Mouse (Mus musculus): ENCODE results near the gene Tpbpa.
A peak's percentile ranks its signal among the peaks of the same experiment; 100 is the strongest.
"Not testable (repeated sequence)": the region's sequence is repeated elsewhere in the genome, so short reads cannot be mapped to it uniquely, and the experiment has no call there.

Gene Tpbpa

GRCm38 (mm10) chr13:60941884-60942283, at the start of gene Tpbpa:
TSS of gene Tpbpa (minus strand) at chr13:60941984.
- DNase-seq: not testable (repeated sequence)

GRCm38 (mm10) chr13:60986915-60987314, 45.1 kb upstream of the Tpbpa start:
- not testable (repeated sequence) for DNase-seq

GRCm38 (mm10) chr13:60972319-60972718, 30.5 kb upstream of the Tpbpa start:
- DNase-seq: peak in 1 of 2 experiments; percentile 15

GRCm38 (mm10) chr13:60963985-60964384, 22.2 kb upstream of the Tpbpa start:
- DNase-seq: peak in 1 of 2 experiments; percentile 12

GRCm38 (mm10) chr13:60961706-60962105, 19.9 kb upstream of the Tpbpa start:
- no peak for DNase-seq

GRCm38 (mm10) chr13:60936500-60936901, 5.3 kb downstream of the Tpbpa start, which contains the start of the genes Gm49391 and Ctla2a:
TSS of gene Gm49391 (minus strand) at chr13:60936571.
TSS of gene Ctla2a (minus strand) at chr13:60936625.
- DNase-seq: peak; percentile 37 to 69

GRCm38 (mm10) chr13:60935490-60935889, 6.3 kb downstream of the Tpbpa start, which contains the start of gene Gm49393:
TSS of gene Gm49393 (minus strand) at chr13:60935590.
- DNase-seq: not testable (repeated sequence)

- not testable (repeated sequence) for DNase-seq
Measured at GRCm38 (mm10) chr13:60904780-60905179, 37.0 kb downstream of the Tpbpa start, which contains the start of gene Tpbpb. TSS of gene Tpbpb (minus strand) at chr13:60904880.

- DNase-seq: peak; percentile 39 to 71
Measured at GRCm38 (mm10) chr13:60897328-60897727, 44.5 kb downstream of the Tpbpa start, which contains the start of gene Ctla2b. TSS of gene Ctla2b (minus strand) at chr13:60897447.

- not testable (repeated sequence) for DNase-seq
Measured at GRCm38 (mm10) chr13:60896794-60897193, 45.0 kb downstream of the Tpbpa start, which contains the start of gene Gm49392. TSS of gene Gm49392 (minus strand) at chr13:60896894.

- DNase-seq: no peak
Measured at GRCm38 (mm10) chr13:60895406-60896160, 46.2 kb downstream of the Tpbpa start.

- DNase-seq: no peak
Measured at GRCm38 (mm10) chr13:60892301-60892700, 49.5 kb downstream of the Tpbpa start.

All from kidney, adult 8-10 months (tissue).